Mouse (Mus musculus): ENCODE measurements around the gene Olfm4. TPM values are rescaled to one million over a fixed set of nuclear protein-coding genes. Genes with fewer than 3 reads are reported as not detected.

Gene Olfm4
- total and polyA plus RNA-seq, 2 experiments: 0.09 TPM; not detected in 1

GRCm38 (mm10) chr14:80007686-80008085, 23.8 kb downstream of the Olfm4 start:
- no peaks in the 10 kb centered on the region for H3K79me2 ChIP-seq (ENCODE audit: control insufficient read depth, insufficient read depth, low read length)
- H3K4me3 ChIP-seq (ENCODE audit: insufficient read depth, low read depth, low read length): no peak overlapping the region
- TF ChIP-seq CTCF (IDR thresholded peaks at IDR 0.05; ENCODE audit: low read depth, low read length): no peak
- TF ChIP-seq POLR2A (IDR thresholded peaks at IDR 0.05; ENCODE audit: extremely low read depth, insufficient read depth, low read length): no peak
- no peak overlapping the region for H3K9ac ChIP-seq (ENCODE audit: low read depth, low read length)
- 79% methylated on average over 3 of the region's 3 CpGs for WGBS
- H3K27ac ChIP-seq (replicated peaks; ENCODE audit: insufficient read depth, low read depth, low read length): no peak overlapping the region
- DNase-seq (ENCODE audit: extremely low read depth, low read depth, low spot score): no peak
- no peaks in the 10 kb centered on the region for H3K36me3 ChIP-seq (ENCODE audit: control insufficient read depth, insufficient read depth, low read length)
- H3K27me3 ChIP-seq (ENCODE audit: control insufficient read depth, insufficient read depth, low read length): no peaks in the 10 kb centered on the region
- H3K4me1 ChIP-seq (ENCODE audit: control insufficient read depth, insufficient read depth, low read length): no peaks in the 10 kb centered on the region

- Histone ChIP-seq H3K27ac (replicated peaks; ENCODE audit: insufficient read depth, low read depth, low read length) (no peak overlapping the region), H3K79me2 (ENCODE audit: control insufficient read depth, insufficient read depth, low read length) (no peaks in the 10 kb centered on the region), H3K4me1 (ENCODE audit: control insufficient read depth, insufficient read depth, low read length) (no peaks in the 10 kb centered on the region), H3K4me3 (ENCODE audit: insufficient read depth, low read depth, low read length) (no peak overlapping the region), H3K9ac (ENCODE audit: low read depth, low read length) (no peak overlapping the region), H3K36me3 (ENCODE audit: control insufficient read depth, insufficient read depth, low read length) (no peaks in the 10 kb centered on the region), H3K27me3 (ENCODE audit: control insufficient read depth, insufficient read depth, low read length) (no peaks in the 10 kb centered on the region)
- DNase-seq (ENCODE audit: extremely low read depth, low read depth, low spot score): no peak
- 76% methylated on average over 3 of the region's 3 CpGs for WGBS
- TF ChIP-seq CTCF (IDR thresholded peaks at IDR 0.05; ENCODE audit: low read depth, low read length): no peak
- TF ChIP-seq POLR2A (IDR thresholded peaks at IDR 0.05; ENCODE audit: extremely low read depth, insufficient read depth, low read length): no peak
Measured at GRCm38 (mm10) chr14:80010426-80010825, 26.5 kb downstream of the Olfm4 start.

GRCm38 (mm10) chr14:80014966-80015365, 31.1 kb downstream of the Olfm4 start:
- WGBS: 74% methylated on average over 6 of the region's 6 CpGs
- Histone ChIP-seq H3K4me1 (ENCODE audit: control insufficient read depth, insufficient read depth, low read length) (no peaks in the 10 kb centered on the region), H3K9ac (ENCODE audit: low read depth, low read length) (no peak overlapping the region), H3K36me3 (ENCODE audit: control insufficient read depth, insufficient read depth, low read length) (no peaks in the 10 kb centered on the region), H3K27me3 (ENCODE audit: control insufficient read depth, insufficient read depth, low read length) (no peaks in the 10 kb centered on the region), H3K27ac (replicated peaks; ENCODE audit: insufficient read depth, low read depth, low read length) (no peak overlapping the region), H3K79me2 (ENCODE audit: control insufficient read depth, insufficient read depth, low read length) (no peaks in the 10 kb centered on the region), H3K4me3 (ENCODE audit: insufficient read depth, low read depth, low read length) (no peak overlapping the region)
- TF ChIP-seq POLR2A (IDR thresholded peaks at IDR 0.05; ENCODE audit: extremely low read depth, insufficient read depth, low read length) (no peak), CTCF (IDR thresholded peaks at IDR 0.05; ENCODE audit: low read depth, low read length) (no peak)
- no peak for DNase-seq (ENCODE audit: extremely low read depth, low read depth, low spot score)

GRCm38 (mm10) chr14:80016112-80016511, 32.2 kb downstream of the Olfm4 start:
- TF ChIP-seq CTCF (IDR thresholded peaks at IDR 0.05; ENCODE audit: low read depth, low read length): no peak
- no peak for TF ChIP-seq POLR2A (IDR thresholded peaks at IDR 0.05; ENCODE audit: extremely low read depth, insufficient read depth, low read length)
- no peak for DNase-seq (ENCODE audit: extremely low read depth, low read depth, low spot score)

GRCm38 (mm10) chr14:80026078-80026477, 42.2 kb downstream of the Olfm4 start:
- no peak overlapping the region for H3K4me3 ChIP-seq (ENCODE audit: insufficient read depth, low read depth, low read length)
- TF ChIP-seq CTCF (IDR thresholded peaks at IDR 0.05; ENCODE audit: low read depth, low read length) (no peak), POLR2A (IDR thresholded peaks at IDR 0.05; ENCODE audit: extremely low read depth, insufficient read depth, low read length) (no peak)
- H3K36me3 ChIP-seq (ENCODE audit: control insufficient read depth, insufficient read depth, low read length): no peaks in the 10 kb centered on the region
- H3K79me2 ChIP-seq (ENCODE audit: control insufficient read depth, insufficient read depth, low read length): no peaks in the 10 kb centered on the region
- H3K27me3 ChIP-seq (ENCODE audit: control insufficient read depth, insufficient read depth, low read length): no peaks in the 10 kb centered on the region
- no peak overlapping the region for H3K9ac ChIP-seq (ENCODE audit: low read depth, low read length)
- no peak overlapping the region for H3K27ac ChIP-seq (replicated peaks; ENCODE audit: insufficient read depth, low read depth, low read length)
- DNase-seq (ENCODE audit: extremely low read depth, low read depth, low spot score): no peak
- WGBS: 70% methylated on average over 6 of the region's 6 CpGs
- no peaks in the 10 kb centered on the region for H3K4me1 ChIP-seq (ENCODE audit: control insufficient read depth, insufficient read depth, low read length)

More at GRCm38 (mm10) chr14:80016112-80016511, 32.2 kb downstream of the Olfm4 start:
- H3K27me3 ChIP-seq (ENCODE audit: control insufficient read depth, insufficient read depth, low read length): no peaks in the 10 kb centered on the region
- no peak overlapping the region for H3K27ac ChIP-seq (replicated peaks; ENCODE audit: insufficient read depth, low read depth, low read length)
- H3K9ac ChIP-seq (ENCODE audit: low read depth, low read length): no peak overlapping the region
- H3K4me3 ChIP-seq (ENCODE audit: insufficient read depth, low read depth, low read length): no peak overlapping the region
- H3K36me3 ChIP-seq (ENCODE audit: control insufficient read depth, insufficient read depth, low read length): no peaks in the 10 kb centered on the region
- H3K4me1 ChIP-seq (ENCODE audit: control insufficient read depth, insufficient read depth, low read length): no peaks in the 10 kb centered on the region
- no peaks in the 10 kb centered on the region for H3K79me2 ChIP-seq (ENCODE audit: control insufficient read depth, insufficient read depth, low read length)

- no peak overlapping the region for H3K4me3 ChIP-seq (ENCODE audit: insufficient read depth, low read depth, low read length)
- H3K27ac ChIP-seq (replicated peaks; ENCODE audit: insufficient read depth, low read depth, low read length): no peak overlapping the region
- no peak overlapping the region for H3K9ac ChIP-seq (ENCODE audit: low read depth, low read length)
- no peak for TF ChIP-seq CTCF (IDR thresholded peaks at IDR 0.05; ENCODE audit: low read depth, low read length)
- no peak for TF ChIP-seq POLR2A (IDR thresholded peaks at IDR 0.05; ENCODE audit: extremely low read depth, insufficient read depth, low read length)
- H3K27me3 ChIP-seq (ENCODE audit: control insufficient read depth, insufficient read depth, low read length): no peaks in the 10 kb centered on the region
- no peaks in the 10 kb centered on the region for H3K79me2 ChIP-seq (ENCODE audit: control insufficient read depth, insufficient read depth, low read length)
- H3K4me1 ChIP-seq (ENCODE audit: control insufficient read depth, insufficient read depth, low read length): no peaks in the 10 kb centered on the region
- DNase-seq (ENCODE audit: extremely low read depth, low read depth, low spot score): no peak
- 74% methylated on average over 3 of the region's 3 CpGs for WGBS
- no peaks in the 10 kb centered on the region for H3K36me3 ChIP-seq (ENCODE audit: control insufficient read depth, insufficient read depth, low read length)
Measured at GRCm38 (mm10) chr14:80029297-80030001, 45.6 kb downstream of the Olfm4 start.

Data from liver, adult 2 months (tissue).